Mouse (Mus musculus) left cerebral cortex, postnatal 10 days (tissue): ENCODE data around the gene Gsc. TPM values are rescaled to one million over a fixed set of nuclear protein-coding genes. Genes with fewer than 3 reads are reported as not detected.
A peak's percentile ranks its signal among the peaks of the same experiment; 100 is the strongest.
"Not testable (repeated sequence)": the region's sequence is repeated elsewhere in the genome, so short reads cannot be mapped to it uniquely, and the experiment has no call there.

Source experiments
- DNase-seq, 2 experiments: peaks; one replicate each; pipeline ENCODE4 v3.0.0; 2021 to 2022; ENCODE audit warnings: low spot score in 2 of 2, mixed read lengths in 1 of 2; ENCODE audit errors: extremely low spot score in 1 of 2
- intact Hi-C: fragments of 180-260 bp; cut with DNase I; formaldehyde crosslinking; loops from one replicate; pipeline ENCODE4 v1.15.1; 2025
- total RNA-seq, 2 experiments: library from RNA; stranded (reverse); gene quantifications; 2 replicates each; pipeline ENCODE4 v1.2.3; 2021

Gene Gsc
- total RNA-seq, 2 experiments from 2014 or later, result not detected

DNA sequence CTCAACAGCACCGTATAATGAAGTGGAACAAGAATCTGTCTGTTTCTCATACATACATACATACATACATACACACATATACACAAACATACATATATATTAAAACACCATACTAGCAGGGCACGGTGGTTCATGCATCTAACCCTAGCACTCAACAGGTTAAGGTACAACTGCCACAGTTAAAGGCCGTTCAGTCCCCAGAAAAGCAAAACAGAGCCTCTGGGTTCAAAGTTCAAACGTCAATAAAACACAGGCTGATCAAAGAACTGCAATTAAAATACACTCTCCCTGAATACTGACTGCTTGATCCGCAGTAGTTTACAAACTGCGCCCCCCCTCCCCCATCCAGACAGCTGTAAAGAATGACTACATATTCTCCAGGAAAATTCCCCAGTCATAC lies 5.8 kb downstream of the Gsc start:
- intact Hi-C loops, result no loop called here

DNA sequence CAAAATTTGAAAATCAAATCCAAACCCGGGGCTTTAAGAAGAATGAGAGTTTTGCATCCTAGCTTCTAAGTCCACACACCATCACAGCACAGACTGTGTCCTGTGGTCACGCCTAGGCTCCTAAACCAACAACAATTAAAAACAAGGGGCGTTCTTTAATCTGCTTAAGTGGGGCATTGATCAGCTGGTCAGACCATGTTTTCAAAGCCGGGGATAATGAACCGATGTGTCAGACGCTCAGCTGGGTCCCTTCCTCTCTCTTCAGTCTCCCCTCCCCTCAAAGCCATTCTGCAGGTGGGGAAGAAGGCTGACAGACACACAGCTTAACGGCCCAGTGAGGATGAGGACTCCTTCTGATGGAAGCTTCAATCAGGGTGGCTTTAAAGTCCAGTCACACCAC lies 6.2 kb downstream of the Gsc start:
- intact Hi-C loops, result no loop called here
- no peak for DNase-seq

More for the DNA sequence above, 5.8 kb downstream of the Gsc start:
- DNase-seq, result no peak

DNA sequence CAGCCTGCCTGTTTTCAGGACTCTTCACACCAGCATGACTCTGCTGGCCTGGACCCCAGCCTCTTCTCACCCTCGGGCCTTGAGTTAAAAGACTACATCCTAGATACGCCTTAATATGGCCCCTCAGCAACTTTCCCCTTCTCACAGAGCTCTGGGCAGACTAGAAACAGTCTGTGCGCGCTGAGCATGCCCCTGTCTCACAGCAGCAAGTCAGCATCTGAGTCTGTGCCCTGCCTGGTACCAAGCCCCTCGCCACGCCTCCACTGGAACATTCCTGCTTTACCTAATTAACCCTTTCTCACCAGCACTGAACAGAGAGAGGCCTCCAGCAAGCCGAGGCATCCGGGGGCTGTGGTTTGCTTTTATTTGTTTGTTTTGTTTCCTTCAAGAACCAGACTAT lies 11.8 kb downstream of the Gsc start:
- intact Hi-C loops, result no loop called here
- no peak for DNase-seq

DNA sequence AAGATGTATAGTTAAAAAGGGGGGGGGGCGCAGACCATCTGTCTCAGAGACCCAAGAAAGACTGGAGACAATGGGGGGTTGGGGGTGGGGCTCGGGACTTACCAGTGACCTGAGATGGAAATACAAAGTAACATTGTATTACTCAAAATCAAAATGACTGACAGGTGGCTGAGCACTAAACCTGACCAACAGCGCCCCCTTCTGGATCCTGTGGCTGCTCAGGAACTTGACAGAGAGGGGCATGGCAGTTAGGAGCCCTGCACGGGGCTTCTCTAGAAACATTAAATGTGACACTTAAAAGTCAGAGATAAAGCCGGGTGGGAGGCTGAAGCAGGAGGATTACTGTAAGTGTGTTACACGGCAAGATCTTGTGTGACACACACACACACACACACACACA lies 13.8 kb downstream of the Gsc start:
- DNase-seq, result no peak
- intact Hi-C loops, result no loop called here

DNA sequence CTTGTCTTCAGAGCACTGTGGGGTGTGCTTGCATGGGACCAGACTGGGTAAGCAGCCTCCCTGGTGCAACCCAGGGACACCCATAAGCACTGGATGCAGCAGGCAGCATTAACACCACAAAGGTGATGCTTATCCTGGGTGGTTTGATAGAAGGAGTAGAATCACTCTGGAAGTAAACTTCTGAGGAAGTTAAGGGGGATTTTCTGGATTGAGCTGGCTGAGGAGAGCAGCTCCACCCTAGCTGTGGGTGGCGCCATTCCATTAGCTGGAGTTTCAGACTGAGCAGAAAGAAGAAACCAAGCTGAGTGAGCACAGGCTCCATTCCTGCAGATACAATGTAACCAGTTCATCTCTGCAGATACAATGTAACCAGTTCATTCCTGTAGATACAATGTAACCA lies 20.1 kb downstream of the Gsc start:
- intact Hi-C loops, result no loop called here
- no peak for DNase-seq

DNA sequence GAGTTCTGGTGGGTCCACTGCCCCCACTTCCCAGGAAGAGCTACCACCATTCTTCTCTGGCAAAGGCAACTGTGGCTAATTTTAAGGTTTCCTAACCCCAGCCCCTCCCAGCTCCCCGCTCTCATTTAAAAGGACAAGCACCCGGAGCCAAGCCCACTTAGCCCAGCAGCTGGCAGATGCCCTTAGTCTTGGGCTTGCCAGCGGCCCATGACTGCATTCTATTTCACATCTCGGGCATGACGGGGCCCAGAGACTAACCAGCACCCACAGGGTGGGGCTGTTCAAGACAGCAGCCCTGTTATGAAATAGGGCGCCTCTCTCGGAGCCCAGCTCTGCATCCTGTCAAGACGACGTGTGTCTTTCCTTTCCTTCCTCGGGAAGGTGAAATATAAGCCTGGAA lies 22.9 kb downstream of the Gsc start:
- intact Hi-C loops, result no loop called here
- no peak for DNase-seq

DNA sequence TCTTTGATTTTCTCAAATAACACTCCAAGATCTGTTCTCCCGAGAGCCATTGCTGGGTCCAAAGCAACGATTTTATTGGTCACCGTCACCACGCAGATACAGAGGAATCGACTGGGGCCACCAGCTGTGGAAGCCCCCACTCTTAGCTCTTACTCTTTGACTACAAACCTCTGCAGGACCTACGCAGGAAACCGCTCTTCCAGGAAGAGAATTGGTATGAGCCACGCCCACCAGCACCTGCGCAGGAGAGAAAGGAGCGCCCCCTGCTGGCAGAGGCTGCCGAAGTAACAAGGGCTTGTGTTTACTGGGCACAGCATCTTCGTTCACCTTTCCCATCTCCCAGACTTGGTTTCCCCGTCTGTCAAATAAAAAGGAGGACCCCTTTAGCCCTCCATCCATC lies 25.0 kb downstream of the Gsc start:
- intact Hi-C loops, result no loop called here
- peak in 1 of 2 experiments; percentile 53 for DNase-seq

DNA sequence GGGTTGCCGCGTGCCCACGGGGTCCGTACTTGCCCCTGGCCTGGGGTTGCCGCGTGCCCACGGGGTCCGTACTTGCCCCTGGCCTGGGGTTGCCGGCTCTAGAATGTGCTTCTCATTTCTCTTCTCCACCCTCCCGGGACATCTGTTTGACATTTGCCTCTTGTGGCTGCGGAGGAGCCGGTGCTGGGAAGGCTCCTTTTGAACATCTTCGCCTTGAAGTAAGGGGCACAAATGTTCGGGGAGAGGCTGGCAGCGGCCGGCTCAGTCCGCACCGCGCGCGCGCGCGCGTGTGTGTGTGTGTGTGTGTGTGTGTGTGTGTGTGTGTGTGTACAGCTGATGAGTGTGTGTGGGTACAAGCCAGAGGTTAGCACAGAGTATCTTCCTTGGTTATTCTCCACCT lies 26.1 kb downstream of the Gsc start:
- DNase-seq, intact Hi-C loops: not testable (repeated sequence)

DNA sequence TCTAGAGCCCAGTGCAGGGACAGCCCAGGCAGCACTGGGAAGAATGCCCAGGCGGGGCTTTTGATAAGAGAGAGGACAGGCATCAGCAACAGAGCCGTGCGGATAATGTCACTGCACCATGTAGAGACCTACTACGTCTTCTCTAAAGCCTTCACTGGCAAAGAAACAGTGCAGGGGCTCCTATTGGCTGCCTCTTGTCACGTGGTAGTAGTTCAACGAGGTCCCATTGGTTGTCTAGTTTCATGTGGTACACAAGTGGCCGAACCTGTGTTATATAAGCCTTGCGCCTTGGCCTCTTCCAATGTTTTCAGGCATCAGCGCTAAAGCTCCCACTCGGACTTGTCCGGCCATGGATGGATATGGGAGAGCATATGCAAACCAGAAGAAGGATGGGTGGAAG lies 29.4 kb downstream of the Gsc start:
- intact Hi-C loops, result loop anchor here (5.0 kb wide), 2 partner anchors 254 to 494 kb away; no protein-coding TSS in a partner anchor

DNA sequence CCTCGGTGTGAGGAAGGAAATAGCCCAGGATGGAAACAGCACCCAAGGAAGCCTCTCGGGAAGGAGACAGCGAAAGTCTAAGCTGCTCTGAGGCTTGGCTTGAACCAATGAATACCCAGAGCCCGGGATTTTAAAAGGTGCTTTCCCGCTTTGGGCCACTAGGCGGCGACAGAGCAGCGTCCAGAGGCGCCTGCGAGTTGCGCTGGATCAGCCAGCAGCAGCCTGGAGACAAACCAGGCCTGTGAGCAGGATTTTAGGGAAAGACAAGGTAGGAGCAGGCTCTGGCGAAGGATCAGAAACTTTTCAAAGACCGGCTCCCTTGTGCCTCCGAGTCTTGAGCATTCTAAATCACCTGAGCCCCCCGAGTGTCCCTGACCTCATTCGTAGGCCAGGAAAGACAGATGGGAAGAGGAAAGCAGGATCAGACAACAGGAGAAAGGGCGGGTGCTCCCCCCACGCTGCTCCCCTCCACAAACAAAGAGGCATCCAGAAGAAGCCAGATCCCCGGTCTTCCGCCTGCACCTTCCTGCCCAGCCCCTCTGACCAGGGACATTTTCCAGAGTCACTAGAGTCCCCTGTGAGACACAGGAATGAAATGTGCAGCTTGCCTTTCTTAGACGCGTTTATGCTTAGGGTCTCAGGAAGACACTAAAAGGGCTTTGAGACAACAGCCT lies 32.9 kb downstream of the Gsc start:
- peak; percentile 82 to 85 for DNase-seq
- intact Hi-C loops, result loop anchor here (5.0 kb wide), 2 partner anchors 257 to 497 kb away; no protein-coding TSS in a partner anchor

More for the DNA sequence above, 29.4 kb downstream of the Gsc start:
- no peak for DNase-seq

DNA sequence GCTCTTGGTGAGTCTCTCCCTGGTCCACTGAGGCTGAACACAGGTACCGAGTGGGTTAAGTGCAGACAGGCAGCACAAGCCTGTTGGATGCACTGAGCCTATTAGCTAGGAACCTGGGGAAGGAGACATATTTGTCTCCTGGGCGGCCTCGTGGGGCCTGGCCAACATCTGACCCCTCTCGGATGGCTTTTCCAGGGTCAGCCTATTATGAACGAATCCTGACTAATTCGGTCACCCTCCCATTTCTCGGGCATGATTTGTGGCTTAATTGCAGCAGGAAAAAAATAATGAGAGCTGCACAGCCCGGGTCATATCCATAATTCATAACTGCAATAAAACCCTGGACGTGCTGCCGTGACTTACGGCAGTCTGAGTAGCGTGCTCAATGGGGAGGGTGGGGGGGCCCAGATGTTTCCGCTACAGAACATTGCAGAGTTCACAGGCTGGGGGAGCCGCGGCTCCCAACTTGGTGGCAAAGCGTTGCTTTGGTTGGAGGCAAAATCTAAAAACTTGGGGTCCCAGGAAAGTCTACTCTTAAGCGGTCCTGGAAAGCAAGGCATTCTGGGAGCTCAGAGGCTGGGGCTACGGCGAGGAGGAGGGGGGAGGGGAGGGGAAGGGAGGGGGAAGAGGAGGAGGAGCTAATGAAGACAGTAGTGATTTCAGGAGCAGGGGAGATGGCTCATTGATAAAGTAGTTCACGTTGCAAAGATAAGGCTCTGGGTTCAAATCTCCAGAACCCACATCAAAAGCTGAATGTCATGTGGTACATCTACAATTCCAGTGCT lies 39.0 kb downstream of the Gsc start:
- DNase-seq, result no peak
- intact Hi-C loops, result no loop called here

DNA sequence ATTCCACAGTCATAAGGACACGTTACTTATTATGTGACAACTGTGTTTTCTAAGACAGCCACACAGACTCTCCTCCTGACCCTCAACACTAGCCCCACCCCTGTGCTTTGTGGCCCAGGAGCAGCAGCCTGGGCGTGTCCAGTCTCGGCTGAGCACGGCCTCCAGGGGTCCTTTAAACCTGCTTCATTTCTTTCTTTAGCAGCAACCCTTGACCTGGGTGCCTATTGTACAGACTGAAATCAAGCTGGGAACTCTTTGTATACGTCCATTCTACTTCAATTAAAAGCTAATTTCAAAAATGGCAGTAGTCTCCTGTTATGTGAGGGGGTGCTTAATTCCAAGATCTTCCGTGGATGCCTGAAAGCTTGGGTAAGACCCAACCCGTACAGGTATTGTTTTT lies 39.9 kb downstream of the Gsc start:
- DNase-seq, result no peak
- intact Hi-C loops, result no loop called here

DNA sequence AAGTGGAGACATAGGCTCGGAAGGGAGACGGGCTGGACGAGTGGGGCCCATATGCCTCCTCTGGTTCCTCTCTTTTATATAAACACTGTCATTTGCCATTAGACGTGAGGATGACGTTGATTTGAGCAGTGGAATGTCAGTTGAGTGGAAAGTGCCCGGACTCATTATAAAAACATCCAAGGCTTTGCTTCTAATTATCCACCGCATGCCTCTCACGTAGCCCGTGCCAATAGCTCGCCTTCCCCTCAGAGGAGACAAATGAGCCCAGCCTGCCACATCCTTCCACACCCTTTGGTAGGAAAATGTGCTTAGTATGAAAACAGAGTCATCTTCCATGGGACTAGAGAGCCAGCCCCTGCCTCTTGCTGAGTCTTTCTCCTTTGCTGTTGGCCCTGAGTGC lies 41.8 kb downstream of the Gsc start:
- no peak for DNase-seq
- intact Hi-C loops, result no loop called here

DNA sequence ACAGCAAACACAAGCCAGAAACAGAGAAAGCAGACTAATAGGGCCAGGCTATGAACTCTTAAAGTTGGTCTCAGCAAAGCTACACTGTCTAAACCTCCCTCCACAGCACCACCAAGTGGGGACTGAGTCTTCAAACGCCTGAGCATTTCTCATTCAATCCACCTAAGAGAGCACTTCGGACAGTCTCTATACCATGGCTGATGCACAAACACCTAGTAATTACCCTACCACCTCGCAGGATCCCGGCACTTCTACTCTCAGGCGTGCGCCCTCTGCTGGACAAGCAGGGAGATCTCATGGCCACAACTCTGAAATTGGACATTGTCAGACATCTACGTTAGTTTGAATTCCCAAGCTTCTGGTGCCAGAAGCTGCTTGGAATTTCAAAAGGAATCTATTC lies 46.2 kb downstream of the Gsc start:
- DNase-seq, result peak in 1 of 2 experiments; percentile 39

DNA sequence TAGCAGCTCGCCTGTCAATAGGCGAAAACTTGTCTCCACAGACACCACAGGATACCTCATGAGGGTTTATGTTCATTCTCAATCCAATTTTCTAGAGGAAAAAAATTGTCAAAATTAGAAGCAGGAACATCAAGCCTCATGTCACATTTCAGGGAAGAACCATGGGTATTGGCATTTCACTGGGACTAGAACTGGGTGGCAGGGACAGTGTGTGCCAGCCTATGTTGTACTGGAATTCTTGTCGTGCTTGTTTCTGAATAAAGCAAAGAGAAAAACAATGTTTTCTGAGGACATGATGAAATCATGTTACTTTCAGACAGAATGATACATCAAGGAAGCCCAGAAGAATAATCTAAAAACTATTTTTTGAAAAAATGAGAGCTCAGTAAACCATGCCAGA lies 47.5 kb downstream of the Gsc start:
- intact Hi-C loops, result no loop called here
- no peak for DNase-seq

More for the DNA sequence above, 46.2 kb downstream of the Gsc start:
- intact Hi-C loops, result no loop called here

DNA sequence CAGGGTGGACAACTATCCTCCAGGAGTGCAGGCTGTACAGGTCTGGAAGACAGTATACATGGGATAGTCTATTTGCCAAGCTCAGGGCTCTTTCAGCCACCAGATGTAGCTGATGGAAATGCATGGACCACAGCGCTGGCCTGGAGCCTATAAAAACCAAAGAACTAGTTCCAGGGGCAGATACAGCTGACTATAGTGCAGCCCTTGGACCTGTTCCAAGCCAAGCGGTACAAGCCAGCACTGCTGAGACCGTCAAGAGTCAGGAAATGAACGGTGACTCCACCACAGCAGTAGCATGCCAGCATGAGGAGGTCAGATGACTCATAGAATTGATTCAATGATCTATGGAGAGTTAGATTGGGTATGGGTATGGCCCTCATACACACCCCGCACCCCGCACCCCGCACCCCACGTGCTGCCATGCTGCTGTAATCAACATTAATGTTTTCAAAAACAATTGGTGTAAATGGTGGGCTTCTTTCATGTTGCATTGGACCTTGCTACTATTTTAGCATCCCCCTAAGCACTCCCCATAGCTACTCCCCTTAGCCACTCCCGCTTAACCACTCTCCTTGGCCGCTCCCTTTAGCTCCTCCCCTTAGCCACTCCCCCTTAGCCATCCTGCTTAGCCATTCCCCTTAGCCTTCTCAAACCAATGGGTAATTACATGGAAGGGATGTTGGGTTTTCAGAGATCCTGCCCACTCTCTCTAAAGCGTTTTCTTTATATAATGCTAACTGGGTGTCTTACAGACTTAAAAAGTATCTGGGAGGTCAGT lies 50.3 kb downstream of the Gsc start:
- intact Hi-C loops, result no loop called here
- peak in 1 of 2 experiments; percentile 65 for DNase-seq
